In the genomic region with DNA sequence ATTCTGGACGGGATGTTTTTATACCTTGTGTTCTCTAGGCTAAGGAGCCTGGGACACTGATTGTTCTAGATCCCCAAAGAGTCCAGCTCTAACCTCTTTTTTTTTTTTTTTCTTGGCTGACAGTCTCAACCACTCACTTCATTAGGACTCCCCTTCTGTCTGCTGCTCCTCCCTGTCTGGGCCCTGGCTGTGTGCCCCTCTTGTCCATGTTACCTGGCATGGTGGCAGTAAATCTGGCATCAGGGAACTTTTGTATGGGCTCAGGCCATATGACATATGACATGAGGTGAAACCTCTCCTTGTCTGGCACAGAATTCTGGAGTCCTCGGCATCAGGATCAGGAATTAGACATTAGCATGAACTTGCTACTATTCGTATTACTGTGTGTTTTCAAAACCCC, we compare ENCODE assay signal across 17 mouse cellular contexts.
"Had no signal": no experiment of that assay in that cellular context is flagged by ENCODE, and none has a peak within 500 bp of the region (broad histone marks: within the 10 kb centered on the region; RNA-seq: fewer than 3 reads in every experiment).

No protein-coding gene starts in this region.

- H3K9ac ChIP-seq: liver, postnatal 0 days; lung, embryonic 14.5 days; midbrain, embryonic 12.5 days; neural tube, embryonic 13.5 days; neural tube, embryonic 15.5 days had no signal

- H3K36me3 ChIP-seq: midbrain, embryonic 10.5 days; midbrain, embryonic 12.5 days; neural tube, embryonic 13.5 days; neural tube, embryonic 15.5 days had no signal

- ATAC-seq: liver, postnatal 0 days had no signal

- H3K4me1 ChIP-seq: midbrain, embryonic 12.5 days; neural tube, embryonic 13.5 days; neural tube, embryonic 15.5 days had no signal

- H3K27me3 ChIP-seq: neural tube, embryonic 13.5 days; neural tube, embryonic 15.5 days had no signal

- H3K27ac ChIP-seq: midbrain, embryonic 10.5 days; midbrain, embryonic 12.5 days; neural tube, embryonic 13.5 days; neural tube, embryonic 15.5 days had no signal

- H3K9me3 ChIP-seq: midbrain, embryonic 10.5 days; midbrain, embryonic 12.5 days; neural tube, embryonic 13.5 days; neural tube, embryonic 15.5 days had no signal

- H3K4me3 ChIP-seq: midbrain, embryonic 10.5 days; midbrain, embryonic 12.5 days; myocyte; neural tube, embryonic 13.5 days; neural tube, embryonic 15.5 days had no signal

- H3K4me2 ChIP-seq: lung, embryonic 14.5 days; midbrain, embryonic 12.5 days; neural tube, embryonic 13.5 days; neural tube, embryonic 15.5 days had no signal

- DNase-seq: liver, postnatal 0 days; lung, embryonic 14.5 days; lung, postnatal 10 days; lung, postnatal 4 days; retina, postnatal 1 day; right cerebral cortex, adult 18-20 months; right cerebral cortex, postnatal 25 days; right cerebral cortex, postnatal 4 days; spleen, adult 18-20 months; thymus, adult 18-20 months; thymus, postnatal 14 days; thymus, postnatal 36 days had no signal
